Mouse (Mus musculus) erythroblast, embryonic 14.5 days (primary cell): ENCODE data around the gene Scd4. TPM values are rescaled to one million over a fixed set of nuclear protein-coding genes. Genes with fewer than 3 reads are reported as not detected.
A peak's percentile ranks its signal among the peaks of the same experiment; 100 is the strongest.

Experiments
- H3K27me3 ChIP-seq: 2 replicates; pipeline ENCODE4 v1.6.1; 2012; ENCODE audit warnings: inconsistent platforms; ENCODE audit not compliant: control insufficient read depth
- H3K36me3 ChIP-seq: 2 replicates; pipeline ENCODE4 v1.6.1; 2012; ENCODE audit warnings: mild to moderate bottlenecking, inconsistent platforms; ENCODE audit not compliant: control insufficient read depth
- H3K4me1 ChIP-seq: 2 replicates; pipeline ENCODE4 v1.6.1; 2012; ENCODE audit warnings: inconsistent platforms; ENCODE audit not compliant: control insufficient read depth
- H3K4me3 ChIP-seq: replicated peaks from 2 replicates; pipeline ENCODE3; 2012; ENCODE audit warnings: moderate library complexity, mild to moderate bottlenecking, inconsistent platforms
- H3K9me3 ChIP-seq: 2 replicates; pipeline ENCODE4 v1.6.1; 2012; ENCODE audit warnings: low read length, inconsistent platforms, mixed read lengths; ENCODE audit not compliant: control insufficient read depth
- GATA1 ChIP-seq: IDR thresholded peaks from 2 replicates; pipeline ENCODE4 v1.6.1; 2012; ENCODE audit warnings: low read length, inconsistent platforms, mixed read lengths
- TAL1 ChIP-seq: IDR thresholded peaks from 3 replicates; pipeline ENCODE4 v1.6.1; 2012; ENCODE audit warnings: low read length, inconsistent platforms, mixed read lengths
- polyA plus RNA-seq: library from polyadenylated mRNA; stranded (reverse); fragments of >175 nt; gene quantifications from 2 replicates; pipeline ENCODE4 v1.2.3, GENCODE M21; 2012

Gene Scd4
- polyA plus RNA-seq, 1 experiment = not detected

DNA sequence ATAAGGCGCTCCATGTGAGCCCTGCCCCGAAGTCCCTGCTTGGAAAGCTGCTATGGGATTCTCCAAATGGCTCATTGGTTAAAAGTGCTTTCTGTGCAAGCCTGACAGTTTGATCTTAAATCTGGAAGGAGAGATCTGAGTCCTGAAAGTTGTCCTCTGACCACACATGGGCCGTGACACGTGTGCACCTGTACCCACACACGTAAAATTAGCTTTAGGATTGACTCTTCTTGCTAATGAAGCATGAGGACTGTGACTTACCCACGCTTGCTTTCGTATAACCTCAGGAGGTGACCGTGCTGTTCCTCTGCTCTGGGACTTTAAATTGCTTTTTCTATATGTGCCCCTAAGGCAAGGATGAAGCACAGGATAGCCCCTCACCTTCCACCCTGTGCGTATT lies 33.8 kb upstream of the Scd4 start:
- Histone ChIP-seq H3K9me3 (no peaks in the 10 kb centered on the region), H3K27me3 (no peaks in the 10 kb centered on the region), H3K36me3 (peaks cover 90% of the 10 kb centered on the region), H3K4me3 (peak overlapping the region; percentile 31), H3K4me1 (peaks cover 89% of the 10 kb centered on the region)
- TF ChIP-seq GATA1 (no peak), TAL1 (no peak)

DNA sequence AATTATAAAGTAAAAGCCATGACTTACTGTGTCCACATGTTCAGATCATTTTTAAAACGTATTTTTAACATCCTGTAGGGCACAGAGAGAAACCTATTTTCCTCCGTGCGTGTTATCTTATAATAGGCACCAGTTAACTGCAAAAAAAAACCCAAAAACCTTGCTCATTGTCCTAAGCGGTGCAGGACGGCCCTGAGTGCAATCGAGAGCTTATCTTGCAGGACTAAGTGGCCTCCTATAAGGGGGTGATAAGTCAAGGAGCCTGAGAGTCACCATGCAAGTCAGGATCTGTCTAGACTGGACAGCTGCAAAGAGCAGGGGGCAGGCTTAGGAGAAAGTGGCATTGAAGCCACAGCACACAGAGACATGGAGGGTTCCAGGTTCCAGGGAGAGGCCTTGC lies 33.0 kb upstream of the Scd4 start:
- no peaks in the 10 kb centered on the region for H3K9me3 ChIP-seq
- TF ChIP-seq TAL1 = no peak
- TF ChIP-seq GATA1 = 0 out of 2 replicates have a peak, but pooled peaks have one; percentile 27
- peak overlapping the region; percentile 3 for H3K4me3 ChIP-seq
- H3K27me3 ChIP-seq = no peaks in the 10 kb centered on the region
- H3K4me1 ChIP-seq = peaks cover 81% of the 10 kb centered on the region
- peaks cover 98% of the 10 kb centered on the region for H3K36me3 ChIP-seq

DNA sequence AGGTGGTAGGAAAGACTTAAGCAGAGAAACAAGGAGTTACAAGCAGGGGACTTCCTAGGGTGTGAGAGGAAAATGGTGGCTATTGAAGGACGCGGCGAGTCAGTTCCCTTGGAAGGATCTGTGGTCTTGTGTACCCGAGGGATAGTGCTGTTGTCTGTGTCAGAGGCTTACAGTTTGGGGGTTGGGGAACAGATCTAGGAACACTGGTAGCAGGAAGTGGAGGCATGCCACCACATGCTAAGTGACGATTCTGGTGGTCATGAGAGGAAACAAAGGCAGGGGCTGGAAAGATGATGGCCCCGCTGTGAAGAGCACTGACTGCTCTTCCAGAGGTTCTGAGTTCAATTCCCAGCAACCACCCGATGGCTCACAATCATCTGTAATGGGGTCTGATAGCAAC lies 32.4 kb upstream of the Scd4 start:
- no peak for TF ChIP-seq GATA1
- no peak for TF ChIP-seq TAL1
- Histone ChIP-seq H3K9me3 (no peaks in the 10 kb centered on the region), H3K27me3 (no peaks in the 10 kb centered on the region), H3K36me3 (peaks cover 98% of the 10 kb centered on the region), H3K4me3 (no peak overlapping the region), H3K4me1 (peaks cover 77% of the 10 kb centered on the region)

DNA sequence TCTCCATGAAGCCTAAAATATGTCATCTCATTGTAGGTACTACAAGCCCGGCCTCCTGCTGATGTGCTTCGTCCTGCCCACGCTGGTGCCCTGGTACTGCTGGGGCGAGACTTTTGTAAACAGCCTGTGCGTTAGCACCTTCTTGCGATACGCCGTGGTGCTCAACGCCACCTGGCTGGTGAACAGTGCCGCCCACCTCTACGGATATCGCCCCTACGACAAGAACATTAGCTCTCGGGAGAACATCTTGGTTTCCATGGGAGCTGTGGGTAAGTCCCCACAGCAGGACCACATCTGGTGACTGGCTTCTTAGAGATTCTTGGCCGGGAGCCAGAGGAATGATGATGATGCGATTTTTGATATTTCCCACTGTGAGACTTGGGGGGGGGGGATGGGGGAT lies 31.7 kb upstream of the Scd4 start:
- Histone ChIP-seq H3K4me1 (peaks cover 71% of the 10 kb centered on the region), H3K4me3 (peak overlapping the region; percentile 42), H3K9me3 (no peaks in the 10 kb centered on the region), H3K36me3 (peaks cover 98% of the 10 kb centered on the region), H3K27me3 (no peaks in the 10 kb centered on the region)
- TF ChIP-seq GATA1 = no peak
- TF ChIP-seq TAL1 = no peak

DNA sequence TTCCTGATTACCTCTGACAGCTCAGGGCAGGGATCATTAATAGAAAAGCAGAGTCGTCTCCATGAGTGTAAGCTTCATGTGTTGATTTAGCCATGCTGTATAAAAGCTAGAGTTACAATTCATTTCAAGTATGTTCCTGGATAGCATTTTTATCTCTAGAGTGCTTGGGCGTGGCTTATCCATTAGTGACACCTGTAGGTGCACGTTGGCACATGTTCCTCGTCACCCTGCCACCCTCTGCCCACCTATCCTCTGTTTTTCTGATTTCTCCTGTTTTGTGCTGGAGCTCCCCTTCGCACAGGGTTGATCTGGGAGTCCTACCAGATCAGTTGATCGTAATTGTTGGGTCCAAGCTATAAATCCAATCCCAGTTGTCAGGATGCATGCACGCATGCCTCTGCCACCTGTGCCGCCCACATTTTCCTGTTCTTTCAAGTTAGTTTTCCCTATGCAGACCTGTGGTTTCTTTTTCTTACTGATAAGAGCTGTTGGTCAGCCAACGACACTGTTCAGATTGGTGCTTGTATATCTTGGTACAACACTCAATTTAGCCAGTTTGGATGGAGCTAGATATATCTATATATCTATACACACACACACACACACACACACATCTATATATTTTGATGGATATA lies 31.1 kb upstream of the Scd4 start:
- peaks cover 98% of the 10 kb centered on the region for H3K36me3 ChIP-seq
- TF ChIP-seq GATA1 = peak; percentile 50; the same call in 1 of the 2 replicates
- peak; percentile 72 for TF ChIP-seq TAL1
- no peaks in the 10 kb centered on the region for H3K9me3 ChIP-seq
- H3K27me3 ChIP-seq = no peaks in the 10 kb centered on the region
- H3K4me1 ChIP-seq = peaks cover 64% of the 10 kb centered on the region
- peak overlapping the region; percentile 42 for H3K4me3 ChIP-seq

DNA sequence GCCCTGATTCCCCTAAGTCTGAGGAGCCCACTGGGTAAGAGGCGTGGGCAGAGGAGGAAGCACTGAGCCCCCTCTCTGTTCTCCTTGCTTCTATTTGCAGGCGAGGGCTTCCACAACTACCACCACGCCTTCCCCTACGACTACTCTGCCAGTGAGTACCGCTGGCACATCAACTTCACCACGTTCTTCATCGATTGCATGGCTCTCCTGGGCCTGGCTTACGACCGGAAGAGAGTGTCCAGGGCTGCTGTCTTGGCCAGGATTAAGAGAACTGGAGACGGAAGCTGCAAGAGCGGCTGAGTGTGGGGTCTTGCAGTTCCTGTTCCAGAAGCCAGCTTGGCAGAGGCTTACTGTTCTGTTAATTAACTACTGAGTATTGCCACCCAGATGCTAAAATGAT lies 30.0 kb upstream of the Scd4 start:
- Histone ChIP-seq H3K9me3 (no peaks in the 10 kb centered on the region), H3K4me3 (no peak overlapping the region), H3K4me1 (peaks cover 53% of the 10 kb centered on the region), H3K27me3 (no peaks in the 10 kb centered on the region), H3K36me3 (peaks cover 98% of the 10 kb centered on the region)
- no peak for TF ChIP-seq TAL1
- TF ChIP-seq GATA1 = no peak

DNA sequence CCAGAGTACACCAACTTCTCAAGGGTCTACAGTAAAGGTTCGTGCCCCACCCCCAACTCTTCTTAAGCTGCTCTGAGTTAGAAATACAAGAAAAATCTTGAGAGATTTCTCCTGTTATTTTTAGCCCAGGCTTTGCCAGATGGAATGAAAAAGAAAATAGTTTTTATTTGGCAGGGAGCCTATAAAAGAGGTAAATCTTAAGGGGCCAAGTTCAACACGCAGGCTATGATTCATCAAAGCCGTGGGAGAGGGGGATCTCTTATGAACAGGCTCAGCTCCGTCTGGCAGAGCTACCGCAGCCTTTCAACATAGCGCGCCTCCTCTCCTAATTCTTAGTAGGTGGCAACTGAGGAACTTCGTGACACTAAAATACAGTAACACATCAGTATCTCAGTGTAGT lies 29.4 kb upstream of the Scd4 start:
- Histone ChIP-seq H3K27me3 (no peaks in the 10 kb centered on the region), H3K4me3 (no peak overlapping the region), H3K36me3 (peaks cover 97% of the 10 kb centered on the region), H3K4me1 (peaks cover 47% of the 10 kb centered on the region), H3K9me3 (no peaks in the 10 kb centered on the region)
- TF ChIP-seq TAL1 (no peak), GATA1 (no peak)

DNA sequence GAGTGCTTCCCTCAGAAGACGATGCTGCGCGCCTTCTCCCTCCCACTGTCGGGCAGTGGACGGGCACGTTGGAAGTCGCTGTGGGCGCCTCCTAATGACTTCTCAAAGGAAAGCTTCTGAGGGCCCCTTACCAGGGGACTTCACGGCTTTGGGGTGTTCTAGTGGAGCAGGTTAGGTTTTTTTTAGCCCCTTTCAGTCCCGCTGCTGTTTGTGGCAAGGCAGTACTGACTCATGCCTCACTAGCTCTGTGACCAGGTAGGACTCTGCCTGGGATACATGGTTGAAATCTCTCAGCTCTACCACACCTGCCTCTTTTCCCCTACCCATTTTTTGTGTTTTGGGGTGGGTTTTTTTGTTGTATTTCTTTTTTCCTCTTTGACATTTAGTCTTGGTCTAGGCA lies 28.5 kb upstream of the Scd4 start:
- Histone ChIP-seq H3K4me1 (peaks cover 38% of the 10 kb centered on the region), H3K4me3 (no peak overlapping the region)
- TF ChIP-seq GATA1 = no peak
- TF ChIP-seq TAL1 = no peak

DNA sequence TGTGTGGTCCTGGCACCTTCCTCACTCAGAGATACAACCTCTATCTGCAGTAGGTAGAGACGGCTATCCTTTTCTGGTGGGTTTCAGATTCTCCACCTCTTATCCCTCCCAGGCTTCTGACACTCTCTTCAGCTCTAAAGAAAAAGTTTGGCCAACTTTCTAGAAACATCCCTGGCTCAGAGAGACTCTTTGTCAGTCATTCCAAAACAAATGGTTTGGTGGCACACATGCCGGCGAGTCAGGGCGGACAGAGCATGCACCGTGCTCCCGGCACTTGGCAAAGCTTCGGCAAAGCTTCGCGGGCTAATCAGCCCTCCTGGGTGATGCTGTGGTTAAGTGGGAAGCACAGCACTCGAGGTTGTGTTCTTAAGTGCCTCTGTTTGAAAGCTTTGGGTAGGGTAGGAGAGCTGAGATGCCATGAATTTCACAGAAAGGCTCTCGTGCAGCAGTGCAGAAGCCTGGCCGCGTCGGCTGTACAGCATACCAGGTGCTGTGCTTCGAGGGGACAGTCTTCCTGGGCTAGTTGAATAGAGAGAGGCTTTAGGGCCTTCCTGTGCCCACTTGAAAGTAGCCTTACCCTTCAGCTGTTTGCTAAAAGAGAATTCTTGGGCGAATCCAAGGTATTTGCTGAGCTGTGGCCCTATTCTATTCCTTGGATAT lies 27.9 kb upstream of the Scd4 start:
- Histone ChIP-seq H3K9me3 (no peaks in the 10 kb centered on the region), H3K4me1 (peaks cover 33% of the 10 kb centered on the region), H3K27me3 (no peaks in the 10 kb centered on the region), H3K4me3 (no peak overlapping the region), H3K36me3 (peaks cover 92% of the 10 kb centered on the region)
- no peak for TF ChIP-seq TAL1
- no peak for TF ChIP-seq GATA1

More for the DNA sequence above, 28.5 kb upstream of the Scd4 start:
- Histone ChIP-seq H3K27me3 (no peaks in the 10 kb centered on the region), H3K9me3 (no peaks in the 10 kb centered on the region), H3K36me3 (peaks cover 96% of the 10 kb centered on the region)
